Mouse (Mus musculus) hindbrain, postnatal 0 days (tissue): ENCODE measurements around the gene Orai3. TPM values are rescaled to one million over a fixed set of nuclear protein-coding genes. Genes with fewer than 3 reads are reported as not detected.

Experiments
- ATAC-seq: fragments of 200-750 bp; cut with Nextera tagmentation; 2 replicates; pipeline ENCODE4 v1.8.0; 2017; ENCODE audit warnings: mild to moderate bottlenecking, moderate TSS enrichment, moderate library complexity
- DNase-seq: peaks from one replicate; pipeline ENCODE4 v3.0.0-alpha.2; 2015; ENCODE audit warnings: low spot score
- H3K27ac ChIP-seq: fragments of 300-500 bp; sonication (generic); 2 replicates; pipeline ENCODE4 v1.5.1; 2014; ENCODE audit warnings: mild to moderate bottlenecking
- H3K27me3 ChIP-seq: fragments of 300-500 bp; sonication (generic); 2 replicates; pipeline ENCODE4 v1.6.1; 2014; ENCODE audit warnings: low read length, mixed read lengths; ENCODE audit not compliant: insufficient read depth
- H3K36me3 ChIP-seq: fragments of 300-500 bp; sonication (generic); 2 replicates; pipeline ENCODE4 v1.6.1; 2014; ENCODE audit warnings: low read length, mixed read lengths; ENCODE audit not compliant: insufficient read depth
- H3K4me1 ChIP-seq: fragments of 300-500 bp; sonication (generic); 2 replicates; pipeline ENCODE4 v1.6.1; 2014; ENCODE audit warnings: antibody characterized with exemption, low read length, mixed read lengths; ENCODE audit not compliant: insufficient read depth
- H3K4me2 ChIP-seq: fragments of 300-500 bp; sonication (generic); 2 replicates; pipeline ENCODE4 v1.6.1; 2014; ENCODE audit warnings: low read depth, mild to moderate bottlenecking, low read length, moderate library complexity, mixed read lengths
- H3K4me3 ChIP-seq: fragments of 300-500 bp; sonication (generic); 2 replicates; pipeline ENCODE4 v1.5.1; 2014; ENCODE audit warnings: low read length
- H3K9ac ChIP-seq: fragments of 300-500 bp; sonication (generic); replicated peaks from 2 replicates; pipeline ENCODE4 v1.6.1; 2014; ENCODE audit warnings: mild to moderate bottlenecking, low read length, moderate library complexity, mixed read lengths
- H3K9me3 ChIP-seq: fragments of 300-500 bp; sonication (generic); 2 replicates; pipeline ENCODE4 v1.6.1; 2016; ENCODE audit warnings: low read length, mixed read lengths
- CTCF ChIP-seq: IDR thresholded peaks from 2 replicates; pipeline ENCODE4 v1.5.1; 2016; ENCODE audit warnings: antibody characterized with exemption, control low read depth, low read depth
- WGBS: fragments of 180-500 bp; shearing (Covaris S2); extraction: QIAGEN DNeasy Blood & Tissue Kit; methylation state at CpG from one replicate; pipeline ENCODE4 v1.1.7; 2014; 5-methylcytosine and 5-hydroxymethylcytosine counted together
- polyA plus RNA-seq: library from polyadenylated mRNA; unstranded; fragments of >200 nt; fragmentation: Nextera tagmentation; extraction: Ambion mirVana; gene quantifications from 2 replicates; pipeline ENCODE4 v1.2.1, GENCODE M21; 2015
- total RNA-seq: library from RNA; depleted of rRNA; stranded (reverse); fragments of >200 nt; gene quantifications from 2 replicates; pipeline ENCODE4 v1.2.3, GENCODE M21; 2014

Orai3 gene
- total and polyA plus RNA-seq, 2 experiments from 2014 or later: 10.8 to 35.8 TPM

DNA sequence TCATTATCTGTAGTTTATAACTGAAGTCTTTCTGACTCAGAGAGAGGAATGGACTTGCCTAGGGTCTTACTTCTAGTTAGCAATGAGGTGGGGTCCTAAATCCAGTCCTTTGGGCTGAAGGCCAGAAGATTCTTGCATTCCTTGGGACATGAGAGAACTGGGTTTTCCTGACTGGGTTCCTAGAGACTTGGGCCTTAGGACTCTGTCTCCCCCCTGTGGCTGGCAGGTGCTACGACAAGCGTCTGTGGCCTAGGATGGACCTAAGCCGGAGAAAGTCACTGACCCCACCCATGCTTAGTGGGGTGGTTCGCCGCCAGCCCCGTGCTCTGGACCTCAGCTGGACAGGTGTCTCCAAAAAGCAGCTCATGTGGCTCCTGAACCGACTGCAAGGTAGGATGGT, 8.6 kb upstream of the Orai3 start:
- H3K4me1 ChIP-seq: no peaks in the 10 kb centered on the region
- DNase-seq (peak; percentile 74), ATAC-seq (no peak)
- TF ChIP-seq CTCF: peak; percentile 87
- 38% methylated on average over 7 of the region's 7 CpGs for WGBS
- H3K27ac ChIP-seq: no peak overlapping the region
- H3K36me3 ChIP-seq: peaks cover 24% of the 10 kb centered on the region; the same call in 1 of the 2 replicates
- H3K9ac ChIP-seq: no peak overlapping the region
- no peaks in the 10 kb centered on the region for H3K27me3 ChIP-seq
- H3K4me2 ChIP-seq: no peak overlapping the region
- H3K4me3 ChIP-seq: no peak overlapping the region
- no peaks in the 10 kb centered on the region for H3K9me3 ChIP-seq

DNA sequence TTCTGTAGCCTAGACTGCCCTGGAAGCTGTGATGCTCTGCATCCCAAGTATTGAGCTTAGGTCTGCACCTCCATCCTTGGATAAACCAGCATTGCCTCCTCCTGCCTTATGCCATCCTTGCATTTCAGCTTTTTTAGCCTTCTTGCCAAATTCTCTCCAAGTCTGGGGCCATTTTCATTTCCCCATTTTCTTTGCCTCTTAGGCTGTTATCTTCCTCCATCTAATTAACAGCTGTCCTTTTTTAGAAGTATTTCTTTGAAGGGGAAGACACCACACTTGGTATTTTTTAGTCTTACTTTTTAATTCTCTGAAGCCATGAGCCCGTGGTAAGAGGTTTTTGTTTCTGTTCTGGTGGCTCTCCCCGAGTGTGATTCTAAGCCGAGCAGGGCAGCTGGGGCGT, 6.0 kb upstream of the Orai3 start:
- Histone ChIP-seq H3K9me3 (no peaks in the 10 kb centered on the region), H3K4me1 (no peaks in the 10 kb centered on the region; the same call in 1 of the 2 replicates), H3K9ac (no peak overlapping the region), H3K27ac (no peak overlapping the region), H3K4me3 (no peak overlapping the region), H3K4me2 (no peak overlapping the region), H3K27me3 (no peaks in the 10 kb centered on the region), H3K36me3 (peaks cover 39% of the 10 kb centered on the region; the same call in 1 of the 2 replicates)
- 98% methylated on average over 4 of the region's 4 CpGs for WGBS
- no peak for ATAC-seq
- TF ChIP-seq CTCF: no peak
- no peak for DNase-seq

DNA sequence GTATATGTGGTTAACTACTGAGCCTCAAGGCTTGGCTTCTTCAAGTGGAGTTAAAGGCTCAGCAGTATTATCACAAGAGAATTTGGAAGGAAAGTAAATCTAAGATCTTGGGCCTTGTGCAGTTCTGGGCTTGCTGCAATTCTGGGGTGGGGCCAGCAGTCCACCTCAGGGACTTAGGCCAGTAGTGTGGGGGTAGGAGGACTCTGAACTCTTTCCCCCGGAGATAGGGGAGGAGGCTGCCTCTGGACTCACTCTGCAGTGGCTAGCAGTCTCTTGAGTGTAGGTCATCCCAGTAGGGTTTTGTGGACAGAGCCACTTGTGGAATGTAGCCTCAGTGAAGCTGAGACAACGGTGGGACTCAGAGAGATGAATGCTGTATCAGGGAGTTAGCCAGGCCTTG, 3.9 kb upstream of the Orai3 start:
- Histone ChIP-seq H3K9ac (no peak overlapping the region), H3K9me3 (no peaks in the 10 kb centered on the region), H3K4me1 (peaks cover 4% of the 10 kb centered on the region), H3K4me2 (no peak overlapping the region), H3K27me3 (no peaks in the 10 kb centered on the region), H3K36me3 (peaks cover 39% of the 10 kb centered on the region; the same call in 1 of the 2 replicates), H3K4me3 (no peak overlapping the region), H3K27ac (no peak overlapping the region)
- no peak for ATAC-seq
- DNase-seq: no peak
- 98% methylated on average over 2 of the region's 2 CpGs for WGBS
- TF ChIP-seq CTCF: no peak

DNA sequence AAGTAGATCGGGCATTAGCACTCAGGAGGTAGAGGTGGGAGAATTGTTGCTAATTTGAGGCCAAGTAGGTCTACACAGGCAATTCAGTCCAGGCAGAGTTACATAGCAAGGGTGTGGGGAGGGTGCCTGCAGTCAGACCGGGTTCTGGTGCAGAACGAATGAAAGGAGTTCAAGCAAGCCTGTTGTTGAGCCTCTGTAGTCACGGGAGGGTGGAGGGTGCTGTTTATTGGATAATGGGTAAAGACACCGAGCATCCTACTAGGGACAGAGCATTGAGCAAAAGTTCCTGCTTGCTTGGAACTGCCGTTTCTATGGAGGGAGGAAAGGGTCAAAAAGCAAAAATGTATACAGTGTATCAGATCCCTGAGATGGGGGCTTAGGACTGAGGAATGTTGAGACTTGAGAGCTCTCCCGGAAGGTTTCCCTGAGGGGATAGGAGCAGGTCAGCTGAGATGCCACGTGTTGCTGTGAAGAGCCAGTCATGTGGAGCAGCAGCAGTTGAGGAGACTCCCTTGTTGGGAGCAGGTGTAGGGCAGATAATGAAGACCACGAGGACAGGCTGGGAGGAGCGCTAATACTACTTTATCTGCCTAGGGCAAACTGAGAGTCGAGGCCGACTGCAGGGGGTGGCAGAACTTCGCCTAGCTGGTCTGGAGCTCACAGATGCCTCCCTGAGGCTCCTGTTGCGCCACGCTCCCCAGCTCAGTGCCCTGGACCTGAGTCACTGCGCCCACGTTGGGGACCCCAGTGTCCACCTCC, 2.6 kb upstream of the Orai3 start:
- TF ChIP-seq CTCF: no peak
- DNase-seq (no peak), ATAC-seq (no peak)
- Histone ChIP-seq H3K4me1 (peaks cover 6% of the 10 kb centered on the region), H3K9ac (no peak overlapping the region), H3K4me3 (no peak overlapping the region), H3K36me3 (peaks cover 39% of the 10 kb centered on the region; the same call in 1 of the 2 replicates), H3K4me2 (no peak overlapping the region), H3K27ac (no peak overlapping the region), H3K27me3 (no peaks in the 10 kb centered on the region), H3K9me3 (no peaks in the 10 kb centered on the region)
- WGBS: 79% methylated on average over 17 of the region's 17 CpGs

DNA sequence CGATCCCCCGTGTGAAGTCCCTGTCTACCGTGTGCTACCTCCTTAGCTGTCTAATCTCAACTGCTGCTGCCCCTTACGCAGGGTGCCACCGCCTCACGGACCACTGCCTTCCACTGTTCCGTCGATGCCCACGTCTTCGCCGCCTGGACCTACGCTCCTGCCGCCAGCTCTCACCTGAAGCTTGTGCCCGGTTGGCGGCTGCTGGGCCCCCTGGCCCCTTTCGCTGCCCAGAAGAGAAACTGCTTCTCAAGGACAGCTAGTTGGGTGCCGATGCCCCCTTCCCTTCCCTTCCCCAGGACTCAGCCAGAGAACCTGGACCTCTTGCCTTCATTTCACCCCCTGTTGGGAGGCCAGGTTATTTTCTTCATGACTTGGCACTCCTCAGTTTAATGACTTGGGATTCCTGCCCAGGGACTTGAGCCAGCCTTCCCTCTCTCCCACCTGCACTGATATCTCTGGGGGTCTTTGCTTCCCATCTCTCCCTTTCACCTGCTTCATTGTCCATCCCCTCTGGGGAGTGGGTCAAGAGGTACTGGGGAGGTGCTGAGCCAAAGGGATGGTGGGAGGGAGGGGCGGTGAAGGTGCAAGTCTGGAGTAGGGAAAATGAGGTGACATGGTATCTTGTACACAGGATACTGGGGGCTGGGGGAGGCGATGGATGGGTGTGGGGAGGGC, 1.8 kb upstream of the Orai3 start:
- H3K4me2 ChIP-seq: no peak overlapping the region

DNA sequence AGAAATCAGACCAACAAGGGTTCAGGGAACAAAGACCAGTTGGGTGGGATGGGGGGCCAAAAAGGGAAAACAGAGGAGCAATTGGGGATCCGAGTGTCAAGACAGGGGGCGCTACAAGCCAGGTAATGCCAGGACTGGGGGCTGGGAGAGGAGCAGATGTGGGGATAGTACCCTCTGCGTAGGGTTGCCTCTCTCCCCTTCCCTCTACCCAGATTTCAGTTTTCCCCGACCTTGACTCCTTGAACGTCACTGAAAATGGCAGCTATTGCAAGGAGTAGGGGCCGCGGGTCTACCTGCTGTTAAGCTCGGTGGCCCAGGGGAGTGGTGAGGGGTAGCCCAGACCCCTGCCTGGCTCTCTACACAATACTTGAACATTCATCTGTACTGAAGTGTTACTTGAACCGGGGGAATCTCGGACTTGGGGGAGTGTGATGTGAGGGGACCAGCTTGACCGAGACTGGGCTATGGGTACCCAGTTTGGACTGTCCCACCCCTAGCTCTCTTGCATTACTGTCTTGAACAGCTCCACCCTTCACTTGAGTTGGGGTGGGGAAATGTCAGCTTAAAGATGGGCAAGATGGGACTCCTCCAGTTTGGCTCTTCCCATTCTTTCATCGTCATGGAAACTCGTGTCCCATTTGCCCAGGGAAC, 1.1 kb upstream of the Orai3 start:
- no peak overlapping the region for H3K4me3 ChIP-seq
- H3K9me3 ChIP-seq: no peaks in the 10 kb centered on the region
- DNase-seq (no peak), ATAC-seq (no peak)
- peaks cover 35% of the 10 kb centered on the region; the same call in 1 of the 2 replicates for H3K36me3 ChIP-seq
- H3K27ac ChIP-seq: peak overlapping the region; percentile 58
- 0 out of 2 replicates have a peak overlapping the region, but pooled peaks have one; percentile 30 for H3K4me2 ChIP-seq
- peaks cover 6% of the 10 kb centered on the region for H3K4me1 ChIP-seq
- no peak for TF ChIP-seq CTCF
- 54% methylated on average over 13 of the region's 13 CpGs for WGBS
- H3K27me3 ChIP-seq: no peaks in the 10 kb centered on the region
- no peak overlapping the region for H3K9ac ChIP-seq

More for the DNA sequence above, 1.8 kb upstream of the Orai3 start:
- Histone ChIP-seq H3K27me3 (no peaks in the 10 kb centered on the region), H3K36me3 (peaks cover 39% of the 10 kb centered on the region; the same call in 1 of the 2 replicates), H3K9ac (no peak overlapping the region), H3K4me3 (no peak overlapping the region), H3K4me1 (peaks cover 6% of the 10 kb centered on the region), H3K27ac (peak overlapping the region; percentile 58; the same call in 1 of the 2 replicates), H3K9me3 (no peaks in the 10 kb centered on the region)
- TF ChIP-seq CTCF: no peak
- 93% methylated on average over 19 of the region's 19 CpGs for WGBS
- DNase-seq (no peak), ATAC-seq (no peak)
